Mouse (Mus musculus): Measurements from ENCODE around the gene Cntn4. TPM values are rescaled to one million over a fixed set of nuclear protein-coding genes. Genes with fewer than 3 reads are reported as not detected.

The Cntn4 gene
- polyA plus RNA-seq, 1 experiment, result not detected

GRCm38 (mm10) chr6:105742026-105742425, 64.6 kb downstream of the Cntn4 start:
- Histone ChIP-seq H3K4me1 (ENCODE audit: control insufficient read depth, insufficient read depth, low read length) (no peaks in the 10 kb centered on the region), H3K4me3 (replicated peaks; ENCODE audit: control insufficient read depth, low read depth, low read length) (no peak overlapping the region), H3K27ac (ENCODE audit: control insufficient read depth, insufficient read depth, low read depth, low read length, poor library complexity) (no peak overlapping the region)
- TF ChIP-seq POLR2A (IDR thresholded peaks at IDR 0.05; ENCODE audit: borderline replicate concordance, control insufficient read depth, low read depth, low read length) (no peak), CTCF (IDR thresholded peaks at IDR 0.05; ENCODE audit: control insufficient read depth, insufficient read depth, low read length) (no peak)
- WGBS, result 35% methylated on average over 6 of the region's 6 CpGs

GRCm38 (mm10) chr6:105780616-105781015, 103.2 kb downstream of the Cntn4 start:
- Histone ChIP-seq H3K27ac (ENCODE audit: control insufficient read depth, insufficient read depth, low read depth, low read length, poor library complexity) (no peak overlapping the region), H3K4me3 (replicated peaks; ENCODE audit: control insufficient read depth, low read depth, low read length) (no peak overlapping the region), H3K4me1 (ENCODE audit: control insufficient read depth, insufficient read depth, low read length) (no peaks in the 10 kb centered on the region)
- WGBS, result 73% methylated on average over 1 of the region's 1 CpGs
- TF ChIP-seq POLR2A (IDR thresholded peaks at IDR 0.05; ENCODE audit: borderline replicate concordance, control insufficient read depth, low read depth, low read length) (no peak), CTCF (IDR thresholded peaks at IDR 0.05; ENCODE audit: control insufficient read depth, insufficient read depth, low read length) (no peak)

- no peak overlapping the region for H3K4me3 ChIP-seq (replicated peaks; ENCODE audit: control insufficient read depth, low read depth, low read length)
- WGBS, result 91% methylated on average over 2 of the region's 2 CpGs
- H3K27ac ChIP-seq (ENCODE audit: control insufficient read depth, insufficient read depth, low read depth, low read length, poor library complexity), result no peak overlapping the region
- no peaks in the 10 kb centered on the region for H3K4me1 ChIP-seq (ENCODE audit: control insufficient read depth, insufficient read depth, low read length)
- TF ChIP-seq POLR2A (IDR thresholded peaks at IDR 0.05; ENCODE audit: borderline replicate concordance, control insufficient read depth, low read depth, low read length), result no peak
- no peak for TF ChIP-seq CTCF (IDR thresholded peaks at IDR 0.05; ENCODE audit: control insufficient read depth, insufficient read depth, low read length)
Measured at GRCm38 (mm10) chr6:105788462-105788861, 111.0 kb downstream of the Cntn4 start.

- Histone ChIP-seq H3K4me3 (replicated peaks; ENCODE audit: control insufficient read depth, low read depth, low read length) (no peak overlapping the region), H3K27ac (ENCODE audit: control insufficient read depth, insufficient read depth, low read depth, low read length, poor library complexity) (no peak overlapping the region), H3K4me1 (ENCODE audit: control insufficient read depth, insufficient read depth, low read length) (no peaks in the 10 kb centered on the region)
- TF ChIP-seq CTCF (IDR thresholded peaks at IDR 0.05; ENCODE audit: control insufficient read depth, insufficient read depth, low read length), result no peak
- no peak for TF ChIP-seq POLR2A (IDR thresholded peaks at IDR 0.05; ENCODE audit: borderline replicate concordance, control insufficient read depth, low read depth, low read length)
Measured at GRCm38 (mm10) chr6:105835099-105835498, 157.6 kb downstream of the Cntn4 start.

GRCm38 (mm10) chr6:105847296-105847695, 169.8 kb downstream of the Cntn4 start:
- no peak overlapping the region for H3K27ac ChIP-seq (ENCODE audit: control insufficient read depth, insufficient read depth, low read depth, low read length, poor library complexity)
- 26% methylated on average over 1 of the region's 1 CpGs for WGBS
- TF ChIP-seq POLR2A (IDR thresholded peaks at IDR 0.05; ENCODE audit: borderline replicate concordance, control insufficient read depth, low read depth, low read length) (no peak), CTCF (IDR thresholded peaks at IDR 0.05; ENCODE audit: control insufficient read depth, insufficient read depth, low read length) (no peak)

GRCm38 (mm10) chr6:105892838-105893237, 215.4 kb downstream of the Cntn4 start:
- TF ChIP-seq POLR2A (IDR thresholded peaks at IDR 0.05; ENCODE audit: borderline replicate concordance, control insufficient read depth, low read depth, low read length), result no peak
- no peak for TF ChIP-seq CTCF (IDR thresholded peaks at IDR 0.05; ENCODE audit: control insufficient read depth, insufficient read depth, low read length)
- Histone ChIP-seq H3K4me3 (replicated peaks; ENCODE audit: control insufficient read depth, low read depth, low read length) (no peak overlapping the region), H3K27ac (ENCODE audit: control insufficient read depth, insufficient read depth, low read depth, low read length, poor library complexity) (no peak overlapping the region), H3K4me1 (ENCODE audit: control insufficient read depth, insufficient read depth, low read length) (no peaks in the 10 kb centered on the region)
- 59% methylated on average over 4 of the region's 4 CpGs for WGBS

More at GRCm38 (mm10) chr6:105847296-105847695, 169.8 kb downstream of the Cntn4 start:
- Histone ChIP-seq H3K4me3 (replicated peaks; ENCODE audit: control insufficient read depth, low read depth, low read length) (no peak overlapping the region), H3K4me1 (ENCODE audit: control insufficient read depth, insufficient read depth, low read length) (no peaks in the 10 kb centered on the region)

- no peak overlapping the region for H3K27ac ChIP-seq (ENCODE audit: control insufficient read depth, insufficient read depth, low read depth, low read length, poor library complexity)
- no peak for TF ChIP-seq POLR2A (IDR thresholded peaks at IDR 0.05; ENCODE audit: borderline replicate concordance, control insufficient read depth, low read depth, low read length)
- TF ChIP-seq CTCF (IDR thresholded peaks at IDR 0.05; ENCODE audit: control insufficient read depth, insufficient read depth, low read length), result no peak
- 78% methylated on average over 1 of the region's 1 CpGs for WGBS
- H3K4me3 ChIP-seq (replicated peaks; ENCODE audit: control insufficient read depth, low read depth, low read length), result no peak overlapping the region
- no peaks in the 10 kb centered on the region for H3K4me1 ChIP-seq (ENCODE audit: control insufficient read depth, insufficient read depth, low read length)
Measured at GRCm38 (mm10) chr6:105938485-105938884, 261.0 kb downstream of the Cntn4 start.

GRCm38 (mm10) chr6:105939303-105939702, 261.8 kb downstream of the Cntn4 start:
- Histone ChIP-seq H3K4me1 (ENCODE audit: control insufficient read depth, insufficient read depth, low read length) (no peaks in the 10 kb centered on the region), H3K4me3 (replicated peaks; ENCODE audit: control insufficient read depth, low read depth, low read length) (no peak overlapping the region), H3K27ac (ENCODE audit: control insufficient read depth, insufficient read depth, low read depth, low read length, poor library complexity) (no peak overlapping the region)
- WGBS, result 62% methylated on average over 2 of the region's 2 CpGs
- TF ChIP-seq CTCF (IDR thresholded peaks at IDR 0.05; ENCODE audit: control insufficient read depth, insufficient read depth, low read length), result no peak
- TF ChIP-seq POLR2A (IDR thresholded peaks at IDR 0.05; ENCODE audit: borderline replicate concordance, control insufficient read depth, low read depth, low read length), result no peak

GRCm38 (mm10) chr6:105940591-105940990, 263.1 kb downstream of the Cntn4 start:
- Histone ChIP-seq H3K4me1 (ENCODE audit: control insufficient read depth, insufficient read depth, low read length) (no peaks in the 10 kb centered on the region), H3K27ac (ENCODE audit: control insufficient read depth, insufficient read depth, low read depth, low read length, poor library complexity) (no peak overlapping the region), H3K4me3 (replicated peaks; ENCODE audit: control insufficient read depth, low read depth, low read length) (no peak overlapping the region)
- TF ChIP-seq CTCF (IDR thresholded peaks at IDR 0.05; ENCODE audit: control insufficient read depth, insufficient read depth, low read length) (no peak), POLR2A (IDR thresholded peaks at IDR 0.05; ENCODE audit: borderline replicate concordance, control insufficient read depth, low read depth, low read length) (no peak)

All from bone marrow, adult 2 months (tissue).